Mouse (Mus musculus) forebrain, postnatal 0 days (tissue): ENCODE data around the gene Styxl1. TPM values are rescaled to one million over a fixed set of nuclear protein-coding genes. Genes with fewer than 3 reads are reported as not detected.

Experiments
- ATAC-seq: fragments of 200-750 bp; cut with Nextera tagmentation; 2 replicates; pipeline ENCODE4 v1.8.0; 2017; ENCODE audit warnings: mild to moderate bottlenecking, moderate library complexity
- DNase-seq: peaks from one replicate; pipeline ENCODE4 v3.0.0-alpha.2; 2015
- H3K27ac ChIP-seq: fragments of 300-500 bp; sonication (generic); 2 replicates; pipeline ENCODE4 v1.5.1; 2014; ENCODE audit warnings: low read depth, mild to moderate bottlenecking, antibody characterized with exemption, low read length, moderate library complexity, mixed read lengths
- H3K27me3 ChIP-seq: fragments of 300-500 bp; sonication (generic); 2 replicates; pipeline ENCODE4 v1.6.1; 2014; ENCODE audit warnings: mild to moderate bottlenecking, low read length, mixed read lengths; ENCODE audit not compliant: insufficient read depth
- H3K36me3 ChIP-seq: fragments of 300-500 bp; sonication (generic); 2 replicates; pipeline ENCODE4 v1.6.1; 2014; ENCODE audit warnings: mild to moderate bottlenecking, moderate library complexity; ENCODE audit not compliant: insufficient read depth
- H3K4me1 ChIP-seq: fragments of 300-500 bp; sonication (generic); 2 replicates; pipeline ENCODE4 v1.6.1; 2014; ENCODE audit warnings: antibody characterized with exemption; ENCODE audit not compliant: insufficient read depth
- H3K4me2 ChIP-seq: fragments of 300-500 bp; sonication (generic); 2 replicates; pipeline ENCODE4 v1.6.1; 2014; ENCODE audit warnings: low read depth, mild to moderate bottlenecking, moderate library complexity
- H3K4me3 ChIP-seq: fragments of 300-500 bp; sonication (generic); 2 replicates; pipeline ENCODE4 v1.5.1; 2014; ENCODE audit warnings: low read depth, low read length, mixed read lengths
- H3K9ac ChIP-seq: fragments of 300-500 bp; sonication (generic); 2 replicates; pipeline ENCODE4 v1.6.1; 2014; ENCODE audit warnings: mild to moderate bottlenecking
- H3K9me3 ChIP-seq: fragments of 300-500 bp; sonication (generic); 2 replicates; pipeline ENCODE4 v1.6.1; 2016; ENCODE audit warnings: low read length
- CTCF ChIP-seq: sonication (generic); IDR thresholded peaks from 2 replicates; pipeline ENCODE4 v1.5.1; 2016; ENCODE audit warnings: antibody characterized with exemption, control low read depth, low read depth
- WGBS: fragments of 180-500 bp; shearing (Covaris S2); extraction: QIAGEN DNeasy Blood & Tissue Kit; methylation state at CpG from one replicate; pipeline ENCODE4 v1.1.7; 2014; 5-methylcytosine and 5-hydroxymethylcytosine counted together
- polyA plus RNA-seq: library from polyadenylated mRNA; unstranded; fragments of >200 nt; fragmentation: Nextera tagmentation; extraction: Ambion mirVana; gene quantifications from 2 replicates; pipeline ENCODE4 v1.2.1, GENCODE M21; 2015
- total RNA-seq: library from RNA; depleted of rRNA; stranded (reverse); fragments of >200 nt; gene quantifications from 2 replicates; pipeline ENCODE4 v1.2.3, GENCODE M21; 2014

Styxl1 gene
- total and polyA plus RNA-seq, 2 experiments from 2014 or later = 0.29 to 1.0 TPM

- H3K4me3 ChIP-seq = no peak overlapping the region
- no peak for DNase-seq
- no peak overlapping the region for H3K27ac ChIP-seq
- H3K4me1 ChIP-seq = no peaks in the 10 kb centered on the region
- no peak for TF ChIP-seq CTCF
- WGBS = 68% methylated on average over 3 of the region's 3 CpGs
- no peaks in the 10 kb centered on the region for H3K36me3 ChIP-seq
- no peaks in the 10 kb centered on the region for H3K9me3 ChIP-seq
- no peak for ATAC-seq
- H3K4me2 ChIP-seq = no peak overlapping the region
- H3K27me3 ChIP-seq = no peaks in the 10 kb centered on the region
- H3K9ac ChIP-seq = no peak overlapping the region
These were observed 5.7 kb downstream of the Styxl1 start for GRCm38 (mm10) chr5:135772519-135772918.

- no peak for TF ChIP-seq CTCF
- no peak overlapping the region for H3K9ac ChIP-seq
- WGBS = 55% methylated on average over 3 of the region's 3 CpGs
These were observed 13.2 kb downstream of the Styxl1 start for GRCm38 (mm10) chr5:135764971-135765370.

DNA sequence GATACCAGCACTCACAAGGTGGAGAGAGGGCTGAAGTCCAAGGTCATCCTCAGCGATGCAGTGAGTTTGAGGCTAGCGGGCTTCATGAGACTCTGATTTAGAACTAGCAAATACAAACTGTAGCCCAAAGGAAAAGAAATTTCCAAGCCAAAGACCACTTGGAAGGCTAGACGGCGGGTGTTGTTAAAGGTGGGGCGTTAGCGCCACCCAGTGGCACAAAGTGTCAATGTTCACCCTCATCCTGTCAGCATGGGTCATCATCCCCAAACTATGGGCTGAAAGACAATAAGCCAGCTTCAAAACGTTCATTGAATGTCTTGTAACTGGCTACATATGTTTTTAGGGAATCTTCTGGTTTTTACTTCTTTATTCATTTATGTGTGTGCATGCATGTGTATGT, 14.7 kb downstream of the Styxl1 start:
- Histone ChIP-seq H3K9me3 (no peaks in the 10 kb centered on the region), H3K4me2 (no peak overlapping the region), H3K36me3 (no peaks in the 10 kb centered on the region), H3K27me3 (no peaks in the 10 kb centered on the region), H3K27ac (no peak overlapping the region), H3K4me1 (no peaks in the 10 kb centered on the region), H3K9ac (no peak overlapping the region), H3K4me3 (no peak overlapping the region)
- 3% methylated on average over 7 of the region's 7 CpGs for WGBS
- ATAC-seq (peak; percentile 73), DNase-seq (peak; percentile 91)
- peak; percentile 94 for TF ChIP-seq CTCF

More at GRCm38 (mm10) chr5:135764971-135765370, 13.2 kb downstream of the Styxl1 start:
- Histone ChIP-seq H3K9me3 (no peaks in the 10 kb centered on the region), H3K4me3 (no peak overlapping the region), H3K27me3 (no peaks in the 10 kb centered on the region), H3K27ac (no peak overlapping the region), H3K36me3 (no peaks in the 10 kb centered on the region), H3K4me1 (no peaks in the 10 kb centered on the region), H3K4me2 (no peak overlapping the region)
- DNase-seq (no peak), ATAC-seq (no peak)

GRCm38 (mm10) chr5:135761881-135762280, 16.3 kb downstream of the Styxl1 start:
- no peaks in the 10 kb centered on the region for H3K36me3 ChIP-seq
- H3K9ac ChIP-seq = no peak overlapping the region
- no peaks in the 10 kb centered on the region for H3K27me3 ChIP-seq
- 74% methylated on average over 3 of the region's 3 CpGs for WGBS
- no peak overlapping the region for H3K4me3 ChIP-seq
- H3K4me2 ChIP-seq = no peak overlapping the region
- ATAC-seq = no peak
- no peaks in the 10 kb centered on the region for H3K4me1 ChIP-seq
- no peak for TF ChIP-seq CTCF
- H3K9me3 ChIP-seq = no peaks in the 10 kb centered on the region
- H3K27ac ChIP-seq = no peak overlapping the region
- DNase-seq = no peak

- TF ChIP-seq CTCF = no peak
- no peak overlapping the region for H3K27ac ChIP-seq
- no peak overlapping the region for H3K4me2 ChIP-seq
- no peaks in the 10 kb centered on the region for H3K36me3 ChIP-seq
- 87% methylated on average over 2 of the region's 2 CpGs for WGBS
- no peak for ATAC-seq
- no peaks in the 10 kb centered on the region for H3K9me3 ChIP-seq
- no peak for DNase-seq
- no peak overlapping the region for H3K9ac ChIP-seq
- no peak overlapping the region for H3K4me3 ChIP-seq
- H3K4me1 ChIP-seq = no peaks in the 10 kb centered on the region
- no peaks in the 10 kb centered on the region for H3K27me3 ChIP-seq
These were observed 26.6 kb downstream of the Styxl1 start for GRCm38 (mm10) chr5:135751595-135751994.

DNA sequence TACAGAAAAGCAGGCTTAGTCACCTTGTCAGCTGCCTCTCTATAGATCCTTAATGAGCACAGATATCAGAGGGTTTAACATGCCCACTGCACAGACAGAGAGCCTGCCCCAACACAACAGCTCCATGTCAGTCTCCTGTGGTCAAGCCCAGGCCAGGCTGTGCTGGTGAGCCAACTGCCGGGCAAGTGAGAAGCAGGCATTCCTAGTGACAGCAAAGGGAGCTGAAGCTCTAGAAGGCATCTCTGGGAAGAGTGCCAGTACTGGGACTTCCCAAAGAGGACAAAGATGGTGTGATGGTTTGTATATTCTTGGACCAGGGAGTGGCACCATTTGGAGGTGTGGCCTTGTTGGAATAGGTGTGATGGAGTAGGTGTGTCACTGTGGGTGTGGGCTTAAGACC, 27.1 kb downstream of the Styxl1 start:
- 61% methylated on average over 1 of the region's 1 CpGs for WGBS
- DNase-seq (no peak), ATAC-seq (no peak)
- Histone ChIP-seq H3K27ac (no peak overlapping the region), H3K4me1 (no peaks in the 10 kb centered on the region), H3K36me3 (no peaks in the 10 kb centered on the region), H3K9me3 (no peaks in the 10 kb centered on the region), H3K4me2 (no peak overlapping the region), H3K27me3 (no peaks in the 10 kb centered on the region), H3K4me3 (no peak overlapping the region), H3K9ac (no peak overlapping the region)
- TF ChIP-seq CTCF = no peak

DNA sequence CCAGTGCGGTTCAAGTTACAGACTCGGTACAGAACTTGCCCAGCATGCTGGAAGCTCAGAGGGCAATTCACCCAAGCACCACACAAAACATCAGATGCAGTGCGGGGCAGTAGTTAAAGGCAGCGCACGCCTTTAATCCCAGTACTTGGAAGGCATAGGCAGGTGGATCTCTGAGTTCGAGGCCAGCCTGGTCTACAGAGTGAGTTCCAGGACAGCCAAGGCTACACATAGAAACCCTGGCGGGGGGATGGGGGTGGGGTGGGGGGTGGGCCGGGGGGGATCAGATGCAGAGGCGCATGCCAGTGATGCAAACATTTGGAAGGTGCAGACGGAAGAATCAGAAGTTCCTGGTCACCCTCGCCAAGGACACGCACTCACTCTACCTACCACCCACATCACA, 33.4 kb downstream of the Styxl1 start:
- Histone ChIP-seq H3K4me1 (peaks cover 4% of the 10 kb centered on the region; the same call in 1 of the 2 replicates), H3K36me3 (peaks cover 18% of the 10 kb centered on the region), H3K9me3 (no peaks in the 10 kb centered on the region), H3K4me3 (peak overlapping the region; percentile 89), H3K27me3 (no peaks in the 10 kb centered on the region), H3K9ac (no peak overlapping the region), H3K27ac (no peak overlapping the region; the same call in 1 of the 2 replicates), H3K4me2 (peak overlapping the region; percentile 91)
- ATAC-seq = no peak
- no peak for DNase-seq
- no peak for TF ChIP-seq CTCF
- WGBS = 15% methylated on average over 12 of the region's 12 CpGs
